Mouse (Mus musculus): ENCODE results near the gene Myg1. TPM values are rescaled to one million over a fixed set of nuclear protein-coding genes. Genes with fewer than 3 reads are reported as not detected.
"Not testable (repeated sequence)": the region's sequence is repeated elsewhere in the genome, so short reads cannot be mapped to it uniquely, and the experiment has no call there.

Gene Myg1
- polyA plus RNA-seq, 1 experiment from 2014 or later = 48.3 TPM

GRCm38 (mm10) chr15:102324654-102325473 lies 6.6 kb upstream of the Myg1 start:
- Histone ChIP-seq H3K36me3 (ENCODE audit: insufficient read depth, low read length) (peaks cover 2% of the 10 kb centered on the region; the same call in 1 of the 2 replicates), H3K27me3 (replicated peaks; ENCODE audit: insufficient read depth, low read length) (no peaks in the 10 kb centered on the region), H3K9me3 (ENCODE audit: low read length) (no peaks in the 10 kb centered on the region), H3K9ac (replicated peaks; ENCODE audit: low read depth) (no peak overlapping the region), H3K4me2 (replicated peaks; ENCODE audit: low read depth, low read length) (0 out of 2 replicates have a peak overlapping the region, but pooled peaks have one; percentile 3), H3K27ac (ENCODE audit: low read length) (no peak overlapping the region), H3K4me3 (ENCODE audit: low read depth, low read length) (no peak overlapping the region), H3K4me1 (ENCODE audit: insufficient read depth, low read depth, low read length) (no peaks in the 10 kb centered on the region; the same call in 1 of the 2 replicates)
- DNase-seq (ENCODE audit: low spot score) = no peak
- no peak for ATAC-seq
- 80% methylated on average over 12 of the region's 12 CpGs for WGBS
- TF ChIP-seq CTCF (IDR thresholded peaks at IDR 0.05) (no peak), EP300 (IDR thresholded peaks at IDR 0.05) (no peak)

- H3K4me3 ChIP-seq (ENCODE audit: low read depth, low read length) = peak within 1 kb of the TSS; percentile 75
- no peaks in the 10 kb centered on the region for H3K9me3 ChIP-seq (ENCODE audit: low read length)
- H3K9ac ChIP-seq (replicated peaks; ENCODE audit: low read depth) = peak within 1 kb of the TSS; percentile 70
- under 1% methylated on average over 40 of the region's 40 CpGs for WGBS
- peak within 1 kb of the TSS; percentile 57 for H3K4me2 ChIP-seq (replicated peaks; ENCODE audit: low read depth, low read length)
- H3K4me1 ChIP-seq (ENCODE audit: insufficient read depth, low read depth, low read length) = peaks cover 2% of the 10 kb centered on the region; the same call in 1 of the 2 replicates
- no peaks in the 10 kb centered on the region for H3K27me3 ChIP-seq (replicated peaks; ENCODE audit: insufficient read depth, low read length)
- peak; percentile 91 for DNase-seq (ENCODE audit: low spot score)
- TF ChIP-seq EP300 (IDR thresholded peaks at IDR 0.05) (no peak), CTCF (IDR thresholded peaks at IDR 0.05) (peak; percentile 68)
- H3K27ac ChIP-seq (ENCODE audit: low read length) = peak within 1 kb of the TSS; percentile 43
- ATAC-seq = peak; percentile 96
- peaks cover 2% of the 10 kb centered on the region; the same call in 1 of the 2 replicates for H3K36me3 ChIP-seq (ENCODE audit: insufficient read depth, low read length)
Measured at GRCm38 (mm10) chr15:102326022-102326576, 5.4 kb upstream of the Myg1 start, which contains the start of gene Pfdn5. Gene Pfdn5, plus strand, starts transcription at chr15:102326116.

- Histone ChIP-seq H3K9me3 (ENCODE audit: low read length) (no peaks in the 10 kb centered on the region), H3K27me3 (replicated peaks; ENCODE audit: insufficient read depth, low read length) (no peaks in the 10 kb centered on the region), H3K4me2 (replicated peaks; ENCODE audit: low read depth, low read length) (peak overlapping the region; percentile 57), H3K27ac (ENCODE audit: low read length) (no peak overlapping the region), H3K4me1 (ENCODE audit: insufficient read depth, low read depth, low read length) (peaks cover 4% of the 10 kb centered on the region; the same call in 1 of the 2 replicates), H3K9ac (replicated peaks; ENCODE audit: low read depth) (peak overlapping the region; percentile 70; the same call in 1 of the 2 replicates), H3K4me3 (ENCODE audit: low read depth, low read length) (peak overlapping the region; percentile 75), H3K36me3 (ENCODE audit: insufficient read depth, low read length) (peaks cover 2% of the 10 kb centered on the region; the same call in 1 of the 2 replicates)
- 52% methylated on average over 8 of the region's 8 CpGs for WGBS
- no peak for TF ChIP-seq EP300 (IDR thresholded peaks at IDR 0.05)
- TF ChIP-seq CTCF (IDR thresholded peaks at IDR 0.05) = no peak
- ATAC-seq (no peak), DNase-seq (ENCODE audit: low spot score) (no peak)
Measured at GRCm38 (mm10) chr15:102326892-102327291, 4.6 kb upstream of the Myg1 start.

DNA sequence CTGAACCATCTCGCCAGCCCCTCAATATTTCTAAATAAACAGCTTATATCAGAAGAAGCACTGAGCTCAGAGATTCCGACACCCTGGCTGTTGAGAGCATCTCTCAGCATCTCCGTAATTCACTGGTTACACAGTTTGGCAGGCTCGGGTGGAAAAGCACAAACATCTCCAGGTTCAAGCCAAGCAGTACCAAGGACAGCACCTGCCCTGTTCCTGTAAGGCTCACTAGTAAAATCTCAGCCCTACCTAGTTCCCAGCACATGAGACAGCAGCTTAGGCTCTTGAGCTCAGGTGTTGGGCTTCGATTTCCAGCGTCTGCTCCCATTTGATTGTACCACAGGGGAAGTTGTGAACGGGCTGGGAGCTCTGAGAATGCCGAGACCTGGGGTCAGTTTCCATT lies 3.7 kb downstream of the Myg1 start:
- Histone ChIP-seq H3K9ac (replicated peaks; ENCODE audit: low read depth) (no peak overlapping the region), H3K36me3 (ENCODE audit: insufficient read depth, low read length) (peaks cover 17% of the 10 kb centered on the region), H3K27me3 (replicated peaks; ENCODE audit: insufficient read depth, low read length) (no peaks in the 10 kb centered on the region), H3K4me2 (replicated peaks; ENCODE audit: low read depth, low read length) (no peak overlapping the region), H3K4me3 (ENCODE audit: low read depth, low read length) (no peak overlapping the region), H3K27ac (ENCODE audit: low read length) (no peak overlapping the region), H3K4me1 (ENCODE audit: insufficient read depth, low read depth, low read length) (peaks cover 9% of the 10 kb centered on the region; the same call in 1 of the 2 replicates), H3K9me3 (ENCODE audit: low read length) (no peaks in the 10 kb centered on the region)
- DNase-seq (ENCODE audit: low spot score) (no peak), ATAC-seq (no peak)
- WGBS = 81% methylated on average over 8 of the region's 8 CpGs
- no peak for TF ChIP-seq EP300 (IDR thresholded peaks at IDR 0.05)

DNA sequence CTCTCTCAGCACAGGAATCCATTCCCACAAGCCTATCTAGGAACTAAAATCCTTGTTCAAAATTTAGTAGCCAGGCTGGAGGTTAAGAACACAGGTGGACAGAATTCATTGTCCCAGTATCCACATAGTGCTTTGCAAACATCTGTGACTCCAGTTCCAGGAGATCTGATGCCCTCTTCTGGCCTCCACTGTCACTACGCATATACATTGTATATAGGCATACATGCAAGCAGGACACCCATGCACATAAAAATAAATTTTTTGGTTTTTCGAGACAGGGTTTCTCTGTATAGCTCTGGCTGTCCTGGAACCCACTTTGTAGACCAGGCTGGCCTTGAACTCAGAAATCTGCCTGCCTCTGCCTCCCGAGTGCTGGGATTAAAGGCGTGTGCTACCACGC lies 4.4 kb downstream of the Myg1 start:
- not testable (repeated sequence) for H3K27me3 ChIP-seq (replicated peaks; ENCODE audit: insufficient read depth, low read length); H3K4me1 ChIP-seq (ENCODE audit: insufficient read depth, low read depth, low read length); H3K4me2 ChIP-seq (replicated peaks; ENCODE audit: low read depth, low read length); H3K27ac ChIP-seq (ENCODE audit: low read length); ATAC-seq; H3K9ac ChIP-seq (replicated peaks; ENCODE audit: low read depth); H3K4me3 ChIP-seq (ENCODE audit: low read depth, low read length); H3K9me3 ChIP-seq (ENCODE audit: low read length)
- peaks cover 17% of the 10 kb centered on the region for H3K36me3 ChIP-seq (ENCODE audit: insufficient read depth, low read length)
- TF ChIP-seq CTCF (IDR thresholded peaks at IDR 0.05) = peak; percentile 55
- DNase-seq (ENCODE audit: low spot score) = peak; percentile 16
- WGBS = 86% methylated on average over 5 of the region's 5 CpGs

GRCm38 (mm10) chr15:102336946-102337345 lies 5.4 kb downstream of the Myg1 start:
- ATAC-seq = no peak
- Histone ChIP-seq H3K36me3 (ENCODE audit: insufficient read depth, low read length) (peaks cover 17% of the 10 kb centered on the region), H3K27me3 (replicated peaks; ENCODE audit: insufficient read depth, low read length) (no peaks in the 10 kb centered on the region), H3K4me3 (ENCODE audit: low read depth, low read length) (no peak overlapping the region), H3K4me1 (ENCODE audit: insufficient read depth, low read depth, low read length) (peaks cover 5% of the 10 kb centered on the region; the same call in 1 of the 2 replicates), H3K4me2 (replicated peaks; ENCODE audit: low read depth, low read length) (no peak overlapping the region), H3K27ac (ENCODE audit: low read length) (no peak overlapping the region), H3K9me3 (ENCODE audit: low read length) (no peaks in the 10 kb centered on the region), H3K9ac (replicated peaks; ENCODE audit: low read depth) (no peak overlapping the region)
- WGBS = 83% methylated on average over 4 of the region's 4 CpGs
- no peak for TF ChIP-seq EP300 (IDR thresholded peaks at IDR 0.05)
- no peak for TF ChIP-seq CTCF (IDR thresholded peaks at IDR 0.05)
- no peak for DNase-seq (ENCODE audit: low spot score)
